Mouse (Mus musculus): ENCODE measurements at regions not wholly inside any gene's neighbourhood (a gene's known extent, or its start where the extent isn't known, plus 50 kb on each side); places are given as distances from the start of the nearest gene placed in this dataset.
A peak's percentile ranks its signal among the peaks of the same experiment; 100 is the strongest.

GRCm38 (mm10) chr11:111666336-111666735 lies 600.4 kb downstream of the Kcnj2 start:
- no peak overlapping the region for H3K27ac ChIP-seq
- ATAC-seq (ENCODE audit: insufficient read depth) = no peak
- H3K4me3 ChIP-seq (ENCODE audit: insufficient read depth in 1 of 2, low read depth in 2 of 2, low read length in 2 of 2) = no peak overlapping the region
- TF ChIP-seq EP300 (IDR thresholded peaks at IDR 0.05; ENCODE audit: low read depth) (no peak), CTCF (IDR thresholded peaks at IDR 0.05; ENCODE audit: low read depth) (no peak)
- H3K27me3 ChIP-seq (ENCODE audit: control insufficient read depth, insufficient read depth, low read length) = no peaks in the 10 kb centered on the region
- no peak overlapping the region for H3K4me2 ChIP-seq (ENCODE audit: low read depth)
- DNase-seq (ENCODE audit: low read depth in 3 of 3, low spot score in 3 of 3) = no peak
- no peak overlapping the region for H3K9ac ChIP-seq (replicated peaks)
- WGBS (ENCODE audit: insufficient replicate concordance) = 65% methylated on average over 6 of the region's 6 CpGs
- H3K9me3 ChIP-seq (ENCODE audit: control insufficient read depth, low read length) = no peaks in the 10 kb centered on the region
- no peaks in the 10 kb centered on the region for H3K36me3 ChIP-seq (replicated peaks; ENCODE audit: control insufficient read depth, insufficient read depth, low read depth)
- H3K4me1 ChIP-seq (replicated peaks; ENCODE audit: control insufficient read depth in 2 of 2, insufficient read depth in 2 of 2, low read length in 1 of 2) = no peaks in the 10 kb centered on the region

- ATAC-seq (ENCODE audit: insufficient read depth) (no peak; the same call in 1 of the 2 replicates), DNase-seq (ENCODE audit: low read depth in 3 of 3, low spot score in 3 of 3) (no peak)
- Histone ChIP-seq H3K27ac (no peak overlapping the region), H3K9me3 (ENCODE audit: control insufficient read depth, low read length) (no peaks in the 10 kb centered on the region), H3K36me3 (replicated peaks; ENCODE audit: control insufficient read depth, insufficient read depth, low read depth) (no peaks in the 10 kb centered on the region), H3K9ac (replicated peaks) (no peak overlapping the region), H3K27me3 (ENCODE audit: control insufficient read depth, insufficient read depth, low read length) (no peaks in the 10 kb centered on the region), H3K4me1 (replicated peaks; ENCODE audit: control insufficient read depth in 2 of 2, insufficient read depth in 2 of 2, low read length in 1 of 2) (0 out of 4 replicates have a peak, but pooled peaks cover 0 to 4% of the 10 kb centered on the region in 2 experiments), H3K4me2 (ENCODE audit: low read depth) (no peak overlapping the region), H3K4me3 (ENCODE audit: insufficient read depth in 1 of 2, low read depth in 2 of 2, low read length in 2 of 2) (no peak overlapping the region)
- 16% methylated on average over 2 of the region's 2 CpGs for WGBS (ENCODE audit: insufficient replicate concordance)
- TF ChIP-seq EP300 (IDR thresholded peaks at IDR 0.05; ENCODE audit: low read depth) (peak; percentile 35; the same call in 1 of the 2 replicates), CTCF (IDR thresholded peaks at IDR 0.05; ENCODE audit: low read depth) (no peak)
Measured at GRCm38 (mm10) chr11:111671865-111672264, 605.9 kb downstream of the Kcnj2 start.

GRCm38 (mm10) chr11:111675673-111676072 lies 609.7 kb downstream of the Kcnj2 start:
- no peak overlapping the region for H3K27ac ChIP-seq
- 0 out of 4 replicates have a peak, but pooled peaks cover 0 to 4% of the 10 kb centered on the region in 2 experiments for H3K4me1 ChIP-seq (replicated peaks; ENCODE audit: control insufficient read depth in 2 of 2, insufficient read depth in 2 of 2, low read length in 1 of 2)
- H3K9me3 ChIP-seq (ENCODE audit: control insufficient read depth, low read length) = no peaks in the 10 kb centered on the region
- WGBS (ENCODE audit: insufficient replicate concordance) = 9% methylated on average over 1 of the region's 1 CpGs
- DNase-seq (ENCODE audit: low read depth in 3 of 3, low spot score in 3 of 3) (no peak), ATAC-seq (ENCODE audit: insufficient read depth) (no peak)
- no peak for TF ChIP-seq EP300 (IDR thresholded peaks at IDR 0.05; ENCODE audit: low read depth)
- TF ChIP-seq CTCF (IDR thresholded peaks at IDR 0.05; ENCODE audit: low read depth) = no peak
- H3K36me3 ChIP-seq (replicated peaks; ENCODE audit: control insufficient read depth, insufficient read depth, low read depth) = no peaks in the 10 kb centered on the region
- H3K27me3 ChIP-seq (ENCODE audit: control insufficient read depth, insufficient read depth, low read length) = no peaks in the 10 kb centered on the region
- no peak overlapping the region for H3K4me3 ChIP-seq (ENCODE audit: insufficient read depth in 1 of 2, low read depth in 2 of 2, low read length in 2 of 2)
- no peak overlapping the region for H3K9ac ChIP-seq (replicated peaks)
- no peak overlapping the region for H3K4me2 ChIP-seq (ENCODE audit: low read depth)

- Histone ChIP-seq H3K36me3 (replicated peaks; ENCODE audit: control insufficient read depth, insufficient read depth, low read depth) (no peaks in the 10 kb centered on the region), H3K9ac (replicated peaks) (no peak overlapping the region), H3K4me1 (replicated peaks; ENCODE audit: control insufficient read depth in 2 of 2, insufficient read depth in 2 of 2, low read length in 1 of 2) (peaks cover 6% of the 10 kb centered on the region in 2 experiments), H3K4me3 (ENCODE audit: insufficient read depth in 1 of 2, low read depth in 2 of 2, low read length in 2 of 2) (no peak overlapping the region), H3K27me3 (ENCODE audit: control insufficient read depth, insufficient read depth, low read length) (no peaks in the 10 kb centered on the region), H3K9me3 (ENCODE audit: control insufficient read depth, low read length) (no peaks in the 10 kb centered on the region), H3K27ac (no peak overlapping the region), H3K4me2 (ENCODE audit: low read depth) (no peak overlapping the region)
- TF ChIP-seq EP300 (IDR thresholded peaks at IDR 0.05; ENCODE audit: low read depth) (no peak), CTCF (IDR thresholded peaks at IDR 0.05; ENCODE audit: low read depth) (no peak)
- ATAC-seq (ENCODE audit: insufficient read depth) = no peak
- WGBS (ENCODE audit: insufficient replicate concordance) = 76% methylated on average over 7 of the region's 7 CpGs
- no peak for DNase-seq (ENCODE audit: low read depth in 3 of 3, low spot score in 3 of 3)
Measured at GRCm38 (mm10) chr11:111682341-111682740, 616.4 kb downstream of the Kcnj2 start.

- Histone ChIP-seq H3K36me3 (replicated peaks; ENCODE audit: control insufficient read depth, insufficient read depth, low read depth) (no peaks in the 10 kb centered on the region), H3K27me3 (ENCODE audit: control insufficient read depth, insufficient read depth, low read length) (no peaks in the 10 kb centered on the region), H3K4me2 (ENCODE audit: low read depth) (no peak overlapping the region), H3K4me1 (replicated peaks; ENCODE audit: control insufficient read depth in 2 of 2, insufficient read depth in 2 of 2, low read length in 1 of 2) (peaks cover 11 to 17% of the 10 kb centered on the region in 2 experiments), H3K9me3 (ENCODE audit: control insufficient read depth, low read length) (no peaks in the 10 kb centered on the region), H3K4me3 (ENCODE audit: insufficient read depth in 1 of 2, low read depth in 2 of 2, low read length in 2 of 2) (no peak overlapping the region), H3K9ac (replicated peaks) (no peak overlapping the region), H3K27ac (no peak overlapping the region)
- WGBS (ENCODE audit: insufficient replicate concordance) = 77% methylated on average over 4 of the region's 4 CpGs
- no peak for ATAC-seq (ENCODE audit: insufficient read depth)
- no peak for TF ChIP-seq CTCF (IDR thresholded peaks at IDR 0.05; ENCODE audit: low read depth)
- DNase-seq (ENCODE audit: low read depth in 3 of 3, low spot score in 3 of 3) = no peak
Measured at GRCm38 (mm10) chr11:111683909-111684308, 617.9 kb downstream of the Kcnj2 start.

Data from liver, embryonic 14.5 days (tissue).